Mouse (Mus musculus) stomach, postnatal 0 days (tissue): ENCODE measurements around the gene Prn.

Source experiments
- CTCF ChIP-seq: IDR thresholded peaks from 2 replicates; pipeline ENCODE4 v1.5.1; 2016; ENCODE audit warnings: antibody characterized with exemption, low read depth, mild to moderate bottlenecking, moderate library complexity
- EP300 ChIP-seq: optimal IDR thresholded peaks from 2 replicates; pipeline ENCODE3; 2016; ENCODE audit warnings: antibody characterized with exemption

DNA sequence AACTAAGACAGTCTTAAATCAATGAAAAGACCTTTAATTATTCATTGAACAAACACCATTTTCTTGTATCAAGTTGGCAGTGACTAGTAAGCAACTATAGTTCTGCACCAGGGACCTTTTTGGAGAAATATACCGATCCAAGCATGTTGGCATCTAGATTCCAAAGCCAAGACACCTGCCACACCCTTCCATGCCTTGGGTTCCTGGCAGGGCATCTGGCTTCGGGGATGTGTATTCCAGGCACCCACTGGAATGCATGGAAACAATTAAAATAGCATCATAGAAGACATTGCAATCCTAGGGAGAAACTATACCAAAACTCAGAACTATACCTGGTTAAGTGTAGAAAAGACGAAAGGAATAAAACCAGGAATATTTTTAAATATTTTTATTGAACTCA lies 3.5 kb upstream of the Prn start:
- no peak for TF ChIP-seq EP300
- TF ChIP-seq CTCF = no peak
